Mouse (Mus musculus): Measurements from ENCODE around the gene Hcar1.

DNA sequence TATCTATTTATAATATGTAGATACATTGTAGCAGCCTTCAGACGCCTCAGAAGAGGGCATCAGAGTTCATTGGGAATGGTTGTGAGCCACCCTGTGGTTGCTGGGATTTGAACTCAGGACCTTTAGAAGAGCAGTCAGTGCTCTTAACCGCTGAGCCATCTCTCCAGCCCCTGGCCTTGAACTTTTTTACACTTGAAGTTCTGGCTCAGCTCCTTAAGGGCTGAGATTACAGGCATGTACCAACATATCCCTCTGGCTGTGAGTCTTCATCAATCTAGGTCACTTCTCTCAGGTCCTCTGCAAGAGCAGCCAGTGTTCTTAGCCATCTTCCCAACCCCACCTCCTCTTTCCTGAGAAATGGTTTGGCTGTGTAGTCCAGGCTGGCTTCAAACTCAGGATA is 10.5 kb upstream of the Hcar1 start:
- TF ChIP-seq GATA1 (IDR thresholded peaks at IDR 0.05; ENCODE audit: borderline replicate concordance, low read length) (no peak), FLI1 (IDR thresholded peaks at IDR 0.05; ENCODE audit: low read length) (no peak)

Measured in megakaryocyte, embryonic 14.5 days (primary cell).